Mouse (Mus musculus): ENCODE results near the gene Glis1.

Gene Glis1

DNA sequence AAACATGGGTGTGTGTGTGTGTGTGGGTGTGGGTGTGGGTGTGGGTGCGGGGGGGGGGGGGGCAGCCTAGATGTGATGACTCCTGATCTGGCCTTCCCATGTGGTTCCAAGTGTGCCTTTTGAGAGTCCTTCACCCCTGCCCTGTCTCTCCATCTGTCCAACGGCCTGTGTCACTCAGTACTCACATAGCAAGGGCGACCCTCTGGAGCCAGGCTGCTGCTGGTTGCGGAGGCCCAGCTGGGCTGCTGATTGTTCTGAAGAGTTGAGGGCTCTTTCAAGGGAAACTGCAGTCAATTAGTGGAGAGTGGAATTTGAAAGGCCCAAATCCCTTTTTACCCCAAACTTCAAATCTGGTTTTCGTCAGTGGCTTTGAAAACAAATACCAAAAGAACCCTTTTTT lies 86.4 kb downstream of the Glis1 start:
- no peak for DNase-seq

DNA sequence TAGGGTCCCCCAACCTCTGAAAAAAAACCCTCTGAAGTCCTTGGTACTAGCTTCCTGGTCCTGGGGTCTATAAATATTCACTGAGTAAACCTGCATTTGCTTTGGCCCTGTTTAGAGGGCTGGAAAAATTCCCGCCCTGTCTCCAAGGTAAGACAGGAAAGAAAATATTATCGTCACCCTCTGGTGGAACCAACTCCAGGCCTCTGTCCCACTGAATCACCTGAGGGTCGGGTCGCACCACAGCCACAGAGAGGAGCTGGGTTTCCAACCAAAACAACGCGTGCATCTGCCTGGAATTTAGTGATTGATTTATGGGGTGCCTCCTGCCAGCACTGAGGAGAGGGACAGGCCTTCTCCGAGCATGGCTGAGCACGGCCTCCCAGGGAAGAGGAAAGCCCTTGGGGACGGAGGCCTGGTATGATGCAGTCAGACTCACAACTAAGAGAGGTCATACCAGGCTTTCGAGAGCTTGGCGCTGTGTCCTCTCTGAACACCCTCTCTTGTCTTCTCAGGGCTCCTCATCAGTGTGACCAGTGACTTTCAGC lies 89.3 kb downstream of the Glis1 start:
- DNase-seq: no peak

DNA sequence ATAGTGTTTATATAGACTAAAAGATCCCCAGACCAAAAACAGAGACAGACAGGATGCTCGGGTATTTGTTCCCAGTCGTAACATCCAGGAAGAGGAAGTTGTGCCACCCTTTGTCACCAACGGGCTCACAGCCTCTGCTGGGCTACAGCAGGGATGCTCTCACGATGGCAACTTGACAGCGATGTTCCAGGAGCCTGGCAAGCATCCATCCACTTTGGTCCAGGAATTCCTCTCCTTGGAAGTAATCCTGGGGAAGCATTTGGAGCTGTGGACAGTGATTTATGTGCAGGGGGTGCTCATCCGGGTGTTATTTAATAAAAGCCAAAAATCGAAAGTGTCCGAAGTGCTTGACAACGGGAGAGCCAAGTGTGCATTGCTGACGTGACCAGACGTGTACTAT lies 100.7 kb downstream of the Glis1 start:
- DNase-seq: peak; percentile 36

DNA sequence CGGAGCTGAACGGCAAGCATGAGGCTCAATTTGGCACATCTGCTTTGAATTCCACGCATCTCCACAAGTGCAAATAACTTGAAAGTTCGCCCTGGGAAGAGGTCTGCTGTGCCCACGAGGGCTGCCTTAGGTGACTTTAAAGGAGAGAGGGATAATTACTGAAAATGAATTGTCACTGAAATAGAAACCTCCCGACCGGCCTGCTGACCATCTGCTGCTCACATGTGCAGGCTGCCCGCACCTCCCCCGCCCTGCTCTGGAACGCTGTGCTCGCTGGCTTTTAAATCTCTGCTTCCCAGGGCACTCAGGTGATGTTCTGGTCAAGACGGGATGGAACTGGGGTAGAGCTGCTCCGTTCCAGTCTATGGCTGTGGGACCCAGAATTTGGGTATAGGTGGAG lies 103.7 kb downstream of the Glis1 start:
- peak; percentile 50 for DNase-seq

DNA sequence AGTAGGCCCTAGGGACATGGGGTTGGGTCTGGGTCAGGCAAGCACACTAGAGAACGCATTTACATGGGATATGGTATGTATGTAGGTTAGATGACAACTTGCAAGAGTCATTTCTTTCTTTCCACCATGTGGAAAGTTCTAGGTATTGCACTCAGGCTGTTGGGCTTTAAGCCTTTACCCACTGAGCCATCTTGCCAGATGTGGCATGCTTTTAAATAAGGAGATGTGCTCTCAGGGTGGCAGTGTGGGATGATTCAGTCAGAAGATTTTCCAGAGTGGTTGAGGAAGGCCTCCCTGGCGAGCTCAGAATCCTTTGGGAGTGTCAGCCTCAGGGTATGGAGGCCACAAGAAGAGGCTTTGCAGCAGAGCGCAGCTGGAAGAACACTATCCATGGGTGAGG lies 104.2 kb downstream of the Glis1 start:
- no peak for DNase-seq

DNA sequence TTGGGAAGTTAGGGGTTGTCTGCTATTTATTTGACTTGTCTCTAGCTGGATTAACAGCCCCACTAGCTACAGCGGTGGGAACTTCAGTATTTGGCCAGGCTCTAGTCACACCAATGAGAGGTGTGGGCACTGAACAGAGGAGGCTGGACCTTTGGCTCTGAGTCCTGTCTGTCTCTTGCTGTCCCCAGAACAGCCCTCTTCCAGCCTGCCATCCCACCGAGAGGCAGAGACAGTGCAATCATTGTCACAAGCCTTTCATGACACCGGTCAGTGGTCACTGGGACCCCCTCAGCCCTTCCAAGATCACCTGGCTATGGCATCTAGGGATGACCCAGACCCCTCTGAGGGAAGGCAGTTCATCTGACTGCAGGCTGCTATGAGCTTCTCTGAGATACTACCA lies 104.6 kb downstream of the Glis1 start:
- no peak for DNase-seq

DNA sequence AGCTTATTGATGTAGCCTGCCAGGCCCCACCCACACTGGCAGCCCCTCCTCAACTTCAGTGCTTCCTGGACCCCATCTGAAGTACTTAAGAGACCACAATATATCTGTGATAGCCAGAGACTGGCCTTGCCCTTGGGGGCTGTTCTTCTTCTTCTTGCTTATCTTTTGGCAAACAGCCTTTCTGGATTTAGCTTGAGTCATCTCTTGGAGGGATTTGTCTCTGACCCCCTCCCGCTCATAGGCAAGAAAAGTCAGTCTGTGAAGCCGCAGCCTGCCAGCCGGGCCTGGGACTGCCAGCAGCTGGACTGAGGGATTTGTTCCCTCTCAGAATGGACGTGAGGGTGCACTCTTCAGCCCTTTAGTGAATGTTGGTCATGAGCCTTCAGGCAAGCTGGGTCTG lies 107.4 kb downstream of the Glis1 start:
- DNase-seq: no peak

DNA sequence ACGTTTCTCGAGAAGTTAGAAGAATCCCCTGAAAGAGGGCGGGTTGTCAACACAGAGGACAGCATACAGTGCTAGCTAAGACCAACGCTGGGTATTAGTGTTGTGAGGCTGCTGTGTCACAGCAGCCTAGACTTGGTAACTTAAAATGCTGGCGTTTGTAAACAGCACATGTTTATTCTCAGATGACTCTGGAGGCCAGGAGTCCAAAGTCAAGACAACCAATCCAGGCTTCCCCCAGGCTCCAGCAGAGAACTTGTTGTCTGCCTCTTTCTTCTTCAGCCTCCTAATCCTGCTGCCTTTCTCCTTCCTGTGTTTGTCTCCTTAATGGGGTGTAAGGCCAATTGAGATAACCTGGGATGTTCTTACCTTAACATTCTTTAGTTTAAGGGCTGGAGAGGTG lies 110.5 kb downstream of the Glis1 start:
- no peak for DNase-seq

DNA sequence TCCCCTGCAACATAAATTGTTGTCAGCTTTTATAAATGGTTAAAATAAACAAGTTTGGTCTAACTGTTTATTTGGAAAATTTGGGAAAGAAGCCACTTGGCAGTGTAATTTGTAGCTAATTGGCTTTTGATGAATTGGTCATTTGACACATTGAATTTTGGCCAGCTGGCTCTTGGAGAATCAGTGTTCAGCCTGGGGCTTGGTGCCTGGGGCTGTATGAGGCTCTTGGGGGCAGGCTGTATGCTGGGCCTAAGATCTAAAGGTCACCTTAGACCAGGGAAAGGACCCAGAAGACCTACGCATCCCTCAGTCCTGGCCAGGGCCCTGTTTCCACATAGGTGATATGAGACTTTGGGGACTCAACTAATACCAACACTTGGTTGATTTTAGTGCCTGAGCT lies 111.3 kb downstream of the Glis1 start:
- DNase-seq: no peak

DNA sequence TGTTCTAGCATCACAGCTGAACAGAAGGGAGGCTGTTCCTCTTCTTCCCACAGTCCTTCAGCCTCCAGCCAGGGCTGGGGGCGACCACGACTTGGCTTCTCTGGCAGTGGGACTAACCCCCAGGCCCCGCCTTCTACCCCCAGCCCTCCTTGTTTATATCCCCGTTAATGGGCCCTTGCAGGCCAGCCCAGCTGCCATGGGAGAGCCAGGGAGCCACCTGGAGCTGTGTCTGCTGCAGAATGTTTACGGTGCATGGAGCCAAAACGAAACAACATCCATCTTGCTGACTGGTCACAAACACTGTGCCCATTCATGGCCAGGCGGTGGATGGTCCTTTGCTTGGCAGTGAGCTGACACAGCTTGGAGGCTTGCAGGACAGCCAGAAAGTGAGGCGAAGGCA lies 112.1 kb downstream of the Glis1 start:
- no peak for DNase-seq

DNA sequence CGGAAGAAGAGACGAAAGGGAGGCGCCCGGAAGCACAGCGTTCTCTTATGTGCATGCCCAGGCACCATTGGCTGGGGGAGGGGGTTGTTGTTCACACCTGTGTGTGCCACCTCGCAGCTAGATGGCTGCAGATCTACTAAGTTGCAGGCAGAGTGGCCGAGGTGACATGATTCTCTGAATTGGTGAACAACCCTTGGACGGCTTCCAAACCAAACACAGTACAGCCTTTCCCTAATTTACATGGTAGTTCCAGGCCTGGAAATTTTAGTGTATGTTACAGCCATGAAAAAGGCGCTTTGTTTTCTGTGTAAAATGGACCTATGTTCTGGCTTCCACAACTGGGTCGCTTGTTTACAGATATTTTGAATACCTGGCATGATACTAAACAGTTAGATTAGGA lies 115.7 kb downstream of the Glis1 start:
- no peak for DNase-seq

DNA sequence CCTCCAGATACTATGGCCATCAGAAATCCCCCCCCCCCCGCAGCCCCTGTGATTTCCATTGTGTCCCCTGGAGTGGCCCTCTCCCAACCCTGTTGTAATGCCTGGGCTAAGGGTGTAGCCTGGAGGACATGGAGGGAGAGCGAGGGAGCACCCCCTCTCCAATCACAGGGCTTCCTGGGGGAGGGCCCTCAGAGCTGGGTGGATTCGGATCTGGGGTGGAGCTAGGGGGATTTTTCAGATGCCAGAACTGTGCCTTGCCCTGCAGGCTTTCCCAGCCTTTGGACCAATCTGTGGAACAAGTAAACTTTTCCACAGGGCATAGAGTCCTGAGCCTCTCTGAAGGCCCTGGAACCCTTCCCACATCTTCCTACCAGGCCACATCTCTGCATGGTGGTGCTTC lies 116.2 kb downstream of the Glis1 start:
- no peak for DNase-seq

DNA sequence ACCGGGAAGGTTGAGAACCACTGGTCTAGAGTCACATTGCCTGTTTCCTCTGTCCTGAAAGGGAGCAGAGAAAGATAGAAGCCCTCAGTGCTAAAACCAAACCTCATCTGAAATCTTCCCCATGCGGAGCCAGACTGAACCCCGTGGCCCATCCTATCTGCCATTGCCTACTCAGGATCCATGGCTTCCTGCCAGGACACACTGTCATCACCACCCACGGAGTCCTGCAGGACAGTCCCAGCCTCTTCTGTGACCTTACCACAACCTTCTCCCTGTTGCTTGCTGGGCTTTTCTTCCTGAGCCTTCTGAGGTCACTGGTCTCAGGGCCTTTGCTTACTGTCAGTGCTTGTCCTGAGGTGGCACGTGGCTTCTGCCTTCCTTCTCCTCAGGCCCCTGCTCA lies 118.3 kb downstream of the Glis1 start:
- DNase-seq: no peak

DNA sequence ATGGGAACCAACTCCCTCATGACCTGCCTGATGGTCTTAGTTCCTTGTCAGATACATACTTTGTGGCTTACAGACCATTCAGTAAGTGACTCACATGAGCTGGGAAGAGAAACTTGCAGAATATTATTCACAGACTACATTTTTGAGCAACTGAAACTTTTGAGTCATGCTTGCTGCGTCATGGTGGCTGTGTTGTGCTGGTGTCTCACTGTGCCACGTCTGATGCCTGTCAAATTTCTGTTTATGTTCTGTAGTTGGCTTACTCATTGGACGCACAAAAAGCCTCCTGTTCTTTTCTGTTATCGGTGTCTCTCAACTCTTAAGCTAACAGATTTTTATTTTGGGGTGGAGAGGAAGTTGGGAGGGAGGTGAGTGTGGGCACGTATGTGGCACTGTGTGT lies 119.4 kb downstream of the Glis1 start:
- DNase-seq: no peak

DNA sequence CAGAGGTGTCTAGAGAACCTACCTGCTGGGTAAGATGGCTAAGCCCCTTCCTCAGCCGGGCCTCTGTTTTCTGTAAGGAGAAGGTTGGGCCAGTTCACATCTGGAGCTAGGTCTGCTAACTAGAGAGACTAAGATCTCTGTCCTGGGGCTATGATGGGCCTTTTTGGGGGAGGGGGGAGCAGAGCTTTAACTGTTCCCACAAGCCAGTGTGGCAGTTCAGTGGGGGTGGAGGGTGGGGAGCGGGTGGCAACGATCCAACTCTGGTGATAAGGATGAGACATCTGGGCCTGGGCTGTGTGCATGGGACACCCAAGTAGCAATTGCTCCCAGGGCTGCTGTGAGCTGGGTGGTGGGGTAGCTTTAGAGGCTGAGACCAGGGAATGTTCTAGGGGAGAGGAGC lies 124.4 kb downstream of the Glis1 start:
- DNase-seq: no peak

DNA sequence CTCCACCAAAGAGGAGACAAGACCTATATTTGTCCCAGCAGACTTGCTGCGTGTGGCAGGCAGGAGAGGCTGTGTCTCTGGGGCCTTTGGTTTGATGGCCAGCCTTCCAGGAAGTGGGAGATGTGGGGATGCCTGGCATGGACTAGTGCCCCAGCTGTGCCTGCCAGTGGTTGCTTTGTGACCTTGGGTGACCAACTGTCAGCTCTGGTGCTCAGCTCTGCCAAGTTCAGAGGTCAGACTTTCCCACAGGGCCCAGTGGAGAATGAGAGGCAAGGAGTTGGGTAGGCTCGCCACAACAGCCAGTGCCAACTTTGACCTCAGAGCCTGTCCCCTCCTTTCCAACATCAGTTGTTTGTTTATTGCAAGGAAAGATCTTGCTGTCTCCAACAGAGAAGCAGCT lies 126.7 kb downstream of the Glis1 start:
- DNase-seq: no peak

DNA sequence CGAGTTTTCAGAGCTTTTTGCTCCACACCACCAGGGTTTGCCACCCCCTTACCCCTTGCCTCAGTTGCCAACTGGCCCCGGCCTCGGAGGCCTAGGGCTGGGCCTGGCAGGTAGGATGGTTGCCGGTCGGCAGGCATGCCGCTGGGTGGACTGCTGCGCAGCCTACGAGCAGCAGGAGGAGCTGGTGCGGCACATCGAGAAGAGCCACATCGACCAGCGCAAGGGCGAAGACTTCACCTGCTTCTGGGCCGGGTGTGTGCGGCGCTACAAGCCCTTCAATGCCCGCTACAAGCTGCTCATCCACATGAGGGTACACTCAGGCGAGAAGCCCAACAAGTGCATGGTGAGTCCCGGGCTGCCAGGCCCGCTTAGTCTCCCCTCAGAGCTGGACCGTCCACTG lies 133.8 kb downstream of the Glis1 start:
- no peak for DNase-seq

DNA sequence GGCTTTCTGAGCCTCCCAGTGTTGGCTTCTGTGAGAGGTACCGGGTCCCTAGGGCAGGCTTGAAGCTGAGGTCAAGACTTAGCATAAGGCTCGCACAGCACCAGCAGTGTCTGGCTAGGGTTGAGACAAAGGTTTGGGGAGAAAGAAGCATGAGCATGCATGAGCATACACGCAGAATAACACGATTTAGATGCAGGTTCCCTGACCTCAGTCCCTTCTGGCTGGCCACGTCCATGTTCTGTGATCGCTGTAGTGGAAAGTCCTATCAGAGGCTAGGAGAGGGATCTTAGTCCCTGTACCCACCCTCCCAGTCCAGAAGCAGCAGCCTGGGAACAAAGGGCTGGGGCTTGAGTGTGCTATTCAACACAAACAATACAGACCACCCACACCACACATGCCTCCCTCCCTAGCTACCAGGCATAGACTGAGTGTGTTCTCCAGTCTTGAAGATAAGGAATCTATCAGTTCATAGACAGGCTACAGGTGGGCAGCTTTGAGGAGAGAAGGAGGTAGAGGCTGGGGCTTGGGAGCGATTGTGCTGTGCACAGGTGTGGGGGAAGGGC lies 134.6 kb downstream of the Glis1 start:
- DNase-seq: no peak

DNA sequence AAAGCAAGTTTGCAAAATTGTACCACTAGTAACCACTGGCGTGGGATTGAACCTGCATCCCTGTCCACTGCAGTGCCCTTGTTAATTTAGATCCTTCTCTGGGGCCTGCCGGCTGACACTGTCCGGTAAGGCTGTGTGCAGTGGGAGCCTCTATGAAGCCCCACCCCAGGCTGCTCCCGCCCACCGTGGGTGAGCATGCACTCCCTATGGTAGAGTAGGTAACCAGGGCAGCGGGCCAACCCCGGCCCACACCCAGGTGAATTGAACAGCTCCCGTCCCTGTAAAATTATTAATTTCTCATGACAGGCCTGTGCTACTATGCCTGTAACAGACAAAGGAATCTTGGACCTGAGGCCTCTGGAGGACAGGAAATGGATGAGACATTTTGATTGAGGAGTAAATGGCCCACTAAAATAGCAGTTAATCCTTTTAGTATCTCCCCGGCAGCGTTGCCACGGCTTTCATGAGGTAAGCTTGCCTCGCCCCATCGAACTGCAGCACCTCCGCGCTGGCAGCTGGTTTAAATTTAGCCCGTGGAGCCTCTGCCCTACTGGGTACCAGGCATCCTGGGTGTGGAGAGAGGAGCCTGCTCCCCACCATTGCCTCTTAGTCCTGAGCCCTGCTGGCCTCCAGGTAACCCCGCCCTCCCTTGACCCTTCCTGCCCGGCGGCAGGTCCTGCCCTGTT lies 136.1 kb downstream of the Glis1 start:
- no peak for DNase-seq

DNA sequence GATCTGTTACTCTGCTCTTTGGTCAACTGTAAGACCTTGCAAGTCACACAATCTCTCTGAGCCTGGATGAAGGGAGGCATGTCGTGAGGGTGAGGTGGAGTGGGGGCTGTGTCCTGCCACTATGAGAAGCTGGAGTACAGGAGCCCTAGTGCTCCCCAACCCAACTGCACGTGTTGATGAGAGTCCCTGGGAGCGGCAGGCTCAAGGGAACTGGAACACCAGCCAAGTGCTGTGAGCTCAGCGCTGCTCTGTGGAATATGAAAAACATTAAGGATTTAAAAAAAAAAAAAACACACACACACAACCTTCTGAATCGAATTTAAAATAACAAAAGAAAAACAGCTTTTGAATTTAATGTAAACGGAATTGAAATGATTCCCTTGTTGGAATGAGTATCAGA lies 141.4 kb downstream of the Glis1 start:
- no peak for DNase-seq

DNA sequence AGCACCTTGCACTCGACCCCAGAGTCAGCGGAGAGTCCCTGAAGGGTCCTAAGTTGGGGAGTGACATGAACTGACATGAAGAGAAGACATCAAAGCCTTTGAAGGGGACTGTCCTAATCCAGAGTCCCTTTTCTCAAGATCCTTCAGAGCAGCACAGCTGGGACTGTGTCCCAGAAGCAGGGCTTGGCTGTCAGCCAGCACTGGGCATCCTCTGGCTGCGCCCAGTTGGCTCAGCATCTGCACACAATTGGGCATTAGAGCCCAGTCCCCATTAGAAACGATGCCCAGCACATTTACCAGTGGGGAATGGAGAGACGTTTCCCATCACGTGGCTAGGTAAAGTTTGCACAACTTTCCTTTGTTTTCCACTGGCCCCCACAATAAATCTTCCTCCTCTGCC lies 142.4 kb downstream of the Glis1 start:
- DNase-seq: no peak

DNA sequence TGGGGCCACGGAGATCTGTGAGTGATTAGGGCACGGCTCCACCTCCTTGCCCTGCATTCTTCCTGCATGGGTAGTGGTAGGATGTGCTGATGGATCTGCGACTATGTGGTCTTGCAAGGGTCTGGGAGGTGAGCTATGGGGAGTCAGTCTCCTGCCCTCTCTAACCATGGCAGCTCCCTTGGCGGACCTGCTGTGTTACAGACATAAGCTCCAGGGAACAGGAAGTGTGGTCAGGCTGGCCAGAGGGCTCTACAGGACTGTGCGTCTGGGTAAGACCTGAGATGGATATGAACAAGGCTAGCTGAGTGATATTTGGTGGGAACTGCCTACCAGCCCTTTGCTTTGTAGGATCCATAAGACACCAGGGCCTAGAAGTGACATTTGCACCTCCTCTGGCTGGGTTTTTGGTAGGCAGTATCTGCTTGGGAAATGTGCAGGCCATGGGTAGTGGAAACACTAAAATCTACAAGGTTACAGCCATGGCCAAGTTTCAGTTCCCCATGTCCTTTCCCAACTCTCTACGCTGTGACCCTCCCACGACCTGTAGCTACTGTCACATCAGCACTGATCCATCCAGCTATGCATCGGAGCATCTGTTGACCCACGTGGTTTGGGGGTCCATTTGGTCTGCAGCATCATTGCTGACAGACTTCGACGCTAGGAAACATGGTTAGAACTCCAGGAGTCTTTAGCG lies 142.9 kb downstream of the Glis1 start:
- DNase-seq: no peak

DNA sequence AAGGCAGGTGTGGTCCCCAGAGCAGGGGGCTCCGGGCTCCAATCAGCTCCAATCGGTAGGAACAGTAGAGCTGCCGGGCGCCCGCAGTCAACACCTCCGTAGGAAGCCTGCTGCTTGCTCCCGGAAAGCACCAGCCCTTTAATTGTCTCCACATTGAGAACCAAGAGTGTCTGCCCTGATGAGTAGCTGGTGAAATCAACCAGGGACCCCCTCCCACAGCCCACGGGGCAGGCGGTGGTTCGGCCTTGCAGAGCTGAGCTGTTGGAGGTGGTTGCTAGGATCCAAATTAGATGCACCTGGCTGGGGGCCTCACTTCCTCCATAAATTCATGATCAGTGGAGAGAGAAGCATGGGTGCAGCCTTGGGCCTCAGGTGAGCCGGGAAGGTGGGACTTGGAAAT lies 146.5 kb downstream of the Glis1 start:
- no peak for DNase-seq

DNA sequence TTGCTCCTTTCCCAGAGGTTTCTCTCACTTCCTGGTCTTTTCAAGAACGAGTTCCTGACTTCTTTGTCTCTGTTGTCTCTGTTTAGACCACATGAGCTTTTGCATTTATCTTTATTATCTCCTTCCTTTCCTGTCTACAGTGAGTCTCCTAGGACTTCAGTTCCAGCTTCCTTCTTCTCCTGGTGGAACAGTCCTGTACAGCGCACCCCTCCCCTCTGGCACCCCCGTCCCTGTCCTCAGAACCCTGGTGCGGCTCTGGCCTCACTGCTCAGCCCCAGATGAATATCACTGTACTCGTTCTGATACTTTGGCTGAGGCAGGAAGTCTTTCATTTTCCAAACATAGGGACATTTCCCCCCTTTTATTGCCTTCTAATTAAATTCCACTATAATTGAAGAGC lies 152.0 kb downstream of the Glis1 start:
- no peak for DNase-seq

DNA sequence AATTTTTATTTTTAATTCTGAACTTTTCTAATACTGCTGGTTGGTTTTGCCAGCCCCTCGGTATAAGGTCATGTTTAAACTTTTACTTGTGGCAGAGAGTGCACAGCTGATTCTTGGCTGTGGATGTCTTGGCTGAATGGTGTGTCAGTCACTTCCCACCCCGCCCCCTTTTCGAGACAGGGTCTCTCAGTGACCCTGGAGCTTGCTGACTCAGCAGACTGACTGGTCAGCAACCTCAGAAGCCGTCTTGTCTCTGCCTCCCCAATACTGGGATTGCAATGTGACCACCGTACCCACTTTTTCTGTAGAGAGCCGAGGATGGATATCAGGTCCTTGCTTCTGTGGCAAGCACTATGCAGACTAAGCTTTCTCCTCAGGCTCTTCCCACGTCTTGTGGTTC lies 154.2 kb downstream of the Glis1 start:
- no peak for DNase-seq
